Mouse (Mus musculus): ENCODE results near the gene Cyp3a13. TPM values are rescaled to one million over a fixed set of nuclear protein-coding genes. Genes with fewer than 3 reads are reported as not detected.
A peak's percentile ranks its signal among the peaks of the same experiment; 100 is the strongest.
"Not testable (repeated sequence)": the region's sequence is repeated elsewhere in the genome, so short reads cannot be mapped to it uniquely, and the experiment has no call there.

The Cyp3a13 gene
- polyA plus RNA-seq, 1 experiment from 2014 or later = not detected

DNA sequence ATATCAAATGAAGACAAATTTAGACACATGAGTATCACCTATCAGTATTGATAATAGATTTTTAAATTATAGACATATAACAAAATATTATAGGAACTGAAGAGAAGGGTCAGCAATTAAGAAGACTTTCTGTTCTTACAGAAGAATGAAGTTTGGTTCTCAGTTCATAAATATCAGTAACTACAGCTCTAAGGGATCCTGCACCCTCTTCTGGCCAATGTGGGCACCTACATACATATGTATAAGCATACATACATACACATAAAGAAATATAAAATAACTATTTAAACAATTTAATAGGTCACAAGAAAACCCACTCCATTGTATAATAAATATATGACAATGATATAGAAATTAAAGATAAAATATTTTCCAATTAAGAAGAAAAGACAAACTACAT lies 6.9 kb downstream of the Cyp3a13 start:
- H3K9me3 ChIP-seq (replicated peaks) = no peaks in the 10 kb centered on the region
- no peaks in the 10 kb centered on the region for H3K36me3 ChIP-seq
- H3K4me1 ChIP-seq = no peaks in the 10 kb centered on the region
- DNase-seq (ENCODE audit: low spot score) = no peak
- H3K4me3 ChIP-seq = no peak overlapping the region
- no peaks in the 10 kb centered on the region for H3K27me3 ChIP-seq (ENCODE audit: low read depth, poor library complexity, severe bottlenecking)
- H3K27ac ChIP-seq = no peak overlapping the region

DNA sequence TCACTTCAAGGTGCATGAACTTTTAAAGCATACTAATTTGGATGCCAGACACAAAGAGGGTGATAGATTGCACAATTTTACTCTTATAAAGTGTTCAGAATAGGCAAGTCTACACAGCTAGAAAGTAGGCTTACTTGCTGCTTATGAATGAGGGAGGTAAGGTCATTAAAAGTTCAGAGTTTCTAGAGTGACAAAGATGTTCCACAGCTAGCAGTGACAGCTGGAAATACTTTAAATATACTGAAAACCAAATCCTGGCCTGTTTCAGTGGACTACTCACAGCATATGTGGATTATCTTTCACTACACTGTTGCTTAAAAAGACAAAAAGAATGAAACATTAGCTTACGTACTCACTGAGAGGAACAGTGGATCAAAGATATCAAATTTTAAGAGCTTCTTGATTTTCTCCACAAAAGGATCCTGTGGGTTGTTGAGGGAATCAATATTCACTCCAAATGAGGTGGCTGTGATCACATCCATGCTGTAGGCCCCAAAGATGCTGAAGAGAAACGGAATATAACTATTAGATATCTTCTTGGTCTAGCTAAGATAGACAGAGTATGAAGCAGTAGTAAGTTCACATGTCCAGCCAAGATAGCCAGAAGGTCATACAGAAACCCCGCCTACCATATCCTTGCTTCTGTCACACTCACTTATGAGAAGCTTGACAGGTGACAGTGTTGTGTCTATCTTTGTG lies 11.7 kb downstream of the Cyp3a13 start:
- Histone ChIP-seq H3K27ac (no peak overlapping the region), H3K4me1 (no peaks in the 10 kb centered on the region), H3K4me3 (no peak overlapping the region), H3K36me3 (no peaks in the 10 kb centered on the region), H3K9me3 (replicated peaks) (no peaks in the 10 kb centered on the region), H3K27me3 (ENCODE audit: low read depth, poor library complexity, severe bottlenecking) (no peaks in the 10 kb centered on the region)
- no peak for DNase-seq (ENCODE audit: low spot score)
- WGBS = 91% methylated on average over 3 of the region's 3 CpGs

DNA sequence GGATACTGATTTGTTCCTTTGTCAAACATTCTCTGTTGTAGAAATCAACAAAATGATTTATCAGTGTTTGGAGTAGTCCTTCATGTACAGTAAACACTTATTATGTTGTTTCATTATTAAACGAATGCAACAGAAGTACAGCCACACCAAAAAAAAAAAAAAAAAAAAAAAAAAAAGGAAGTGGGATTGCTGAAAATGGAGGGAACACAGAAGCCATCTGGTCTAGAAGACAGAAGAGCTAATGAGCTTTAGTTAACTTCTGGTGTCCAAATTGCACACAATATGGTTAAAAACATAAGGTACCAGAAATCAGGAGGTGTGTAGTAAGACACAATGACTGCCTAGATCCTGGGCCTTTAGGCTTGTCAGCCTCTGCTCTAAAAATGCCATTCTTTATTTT lies 23.6 kb downstream of the Cyp3a13 start:
- H3K4me3 ChIP-seq = no peak overlapping the region
- WGBS = 73% methylated on average over 1 of the region's 1 CpGs
- H3K4me1 ChIP-seq = no peaks in the 10 kb centered on the region
- H3K9me3 ChIP-seq (replicated peaks) = no peaks in the 10 kb centered on the region
- no peaks in the 10 kb centered on the region for H3K27me3 ChIP-seq (ENCODE audit: low read depth, poor library complexity, severe bottlenecking)
- no peak for DNase-seq (ENCODE audit: low spot score)
- H3K27ac ChIP-seq = no peak overlapping the region
- H3K36me3 ChIP-seq = no peaks in the 10 kb centered on the region

DNA sequence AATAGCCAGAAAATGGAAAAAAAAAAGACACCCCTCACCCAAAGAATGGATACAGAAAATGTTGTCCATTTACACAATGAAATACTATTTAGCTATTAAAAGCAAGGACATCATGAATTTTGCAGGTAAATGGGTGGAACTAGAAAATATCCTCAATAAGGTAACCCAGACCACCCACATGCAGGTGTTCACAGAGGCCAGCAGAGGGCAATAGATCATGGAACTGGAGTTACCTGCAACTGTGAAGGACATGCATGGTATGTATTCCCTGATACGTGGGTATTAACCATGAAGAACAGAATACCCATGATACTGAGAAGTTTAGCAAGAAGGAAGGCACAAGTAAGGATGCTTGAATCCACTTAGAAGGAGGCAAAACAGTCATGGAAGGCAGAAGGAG lies 28.5 kb downstream of the Cyp3a13 start:
- Histone ChIP-seq H3K27ac (no peak overlapping the region), H3K36me3 (no peaks in the 10 kb centered on the region), H3K4me1 (no peaks in the 10 kb centered on the region), H3K9me3 (replicated peaks) (no peaks in the 10 kb centered on the region), H3K27me3 (ENCODE audit: low read depth, poor library complexity, severe bottlenecking) (no peaks in the 10 kb centered on the region), H3K4me3 (no peak overlapping the region)
- 65% methylated on average over 1 of the region's 1 CpGs for WGBS
- DNase-seq (ENCODE audit: low spot score) = no peak

DNA sequence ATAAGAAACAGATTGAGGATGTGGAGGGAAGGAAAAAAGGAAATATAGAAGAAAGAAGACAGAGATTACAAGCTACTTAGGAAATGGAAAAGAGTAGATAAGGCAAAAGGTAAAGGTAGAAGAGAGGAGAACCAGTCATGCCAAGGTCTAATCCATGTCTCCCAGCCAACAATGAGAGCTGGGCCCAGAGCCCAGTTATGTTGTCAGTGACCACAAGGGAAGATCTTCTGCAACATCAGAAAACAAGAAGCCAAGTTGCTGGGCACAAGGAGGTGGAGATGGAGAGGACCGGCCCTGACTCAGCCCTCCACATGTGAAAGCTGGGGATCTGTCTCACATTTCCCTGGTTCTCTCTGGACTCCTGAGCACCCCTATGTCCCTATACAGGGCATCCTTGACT lies 33.8 kb downstream of the Cyp3a13 start:
- no peaks in the 10 kb centered on the region for H3K36me3 ChIP-seq
- no peaks in the 10 kb centered on the region for H3K27me3 ChIP-seq (ENCODE audit: low read depth, poor library complexity, severe bottlenecking)
- H3K4me1 ChIP-seq = no peaks in the 10 kb centered on the region
- no peak overlapping the region for H3K27ac ChIP-seq
- WGBS = 89% methylated on average over 1 of the region's 1 CpGs
- H3K9me3 ChIP-seq (replicated peaks) = no peaks in the 10 kb centered on the region
- DNase-seq (ENCODE audit: low spot score) = no peak
- no peak overlapping the region for H3K4me3 ChIP-seq

DNA sequence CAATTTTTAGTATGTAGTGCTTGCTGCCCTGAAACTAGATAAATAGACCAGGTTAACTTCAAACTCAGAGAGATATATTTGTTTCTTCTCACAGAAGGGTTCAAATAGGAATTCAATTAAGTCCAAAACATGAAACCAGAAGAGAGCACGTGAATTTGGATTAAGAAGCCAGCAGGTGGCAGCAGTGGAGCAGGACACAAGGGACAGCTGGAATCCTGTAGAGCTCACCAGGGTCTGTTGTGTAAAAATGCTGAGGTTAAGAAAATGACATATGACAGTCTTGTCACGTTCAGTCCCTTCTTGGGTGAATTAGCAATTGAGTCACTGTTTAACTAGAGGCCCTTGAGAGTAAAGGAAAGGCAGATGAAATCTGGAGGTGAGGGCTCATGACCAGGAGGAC lies 35.5 kb downstream of the Cyp3a13 start:
- Histone ChIP-seq H3K27ac (no peak overlapping the region), H3K4me3 (no peak overlapping the region), H3K9me3 (replicated peaks) (no peaks in the 10 kb centered on the region), H3K36me3 (no peaks in the 10 kb centered on the region), H3K27me3 (ENCODE audit: low read depth, poor library complexity, severe bottlenecking) (no peaks in the 10 kb centered on the region), H3K4me1 (no peaks in the 10 kb centered on the region)
- WGBS = 24% methylated on average over 2 of the region's 2 CpGs
- DNase-seq (ENCODE audit: low spot score) = peak; percentile 44

DNA sequence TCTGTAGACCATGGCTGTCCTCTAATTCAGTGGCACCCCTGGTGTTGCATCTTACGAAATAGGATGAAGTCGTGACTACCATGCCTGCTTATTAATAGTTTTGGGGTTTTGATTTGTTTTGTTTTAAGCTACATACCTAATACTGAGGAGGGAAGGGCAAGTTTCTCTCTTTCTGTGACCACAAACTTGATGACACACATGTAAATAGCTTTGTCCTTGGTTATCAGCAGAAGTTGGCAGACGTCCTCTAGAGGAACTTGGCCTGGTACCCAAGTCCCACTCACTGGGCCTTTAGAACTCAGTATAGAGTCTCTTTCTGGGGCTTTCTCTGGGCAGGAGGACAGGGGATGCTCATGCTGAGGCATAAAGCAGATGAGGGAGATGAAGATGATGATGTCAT lies 38.1 kb downstream of the Cyp3a13 start:
- H3K27ac ChIP-seq = no peak overlapping the region
- 94% methylated on average over 3 of the region's 3 CpGs for WGBS
- no peaks in the 10 kb centered on the region for H3K27me3 ChIP-seq (ENCODE audit: low read depth, poor library complexity, severe bottlenecking)
- H3K4me1 ChIP-seq = no peaks in the 10 kb centered on the region
- no peak for DNase-seq (ENCODE audit: low spot score)
- H3K36me3 ChIP-seq = no peaks in the 10 kb centered on the region
- H3K4me3 ChIP-seq = no peak overlapping the region
- no peaks in the 10 kb centered on the region for H3K9me3 ChIP-seq (replicated peaks)

DNA sequence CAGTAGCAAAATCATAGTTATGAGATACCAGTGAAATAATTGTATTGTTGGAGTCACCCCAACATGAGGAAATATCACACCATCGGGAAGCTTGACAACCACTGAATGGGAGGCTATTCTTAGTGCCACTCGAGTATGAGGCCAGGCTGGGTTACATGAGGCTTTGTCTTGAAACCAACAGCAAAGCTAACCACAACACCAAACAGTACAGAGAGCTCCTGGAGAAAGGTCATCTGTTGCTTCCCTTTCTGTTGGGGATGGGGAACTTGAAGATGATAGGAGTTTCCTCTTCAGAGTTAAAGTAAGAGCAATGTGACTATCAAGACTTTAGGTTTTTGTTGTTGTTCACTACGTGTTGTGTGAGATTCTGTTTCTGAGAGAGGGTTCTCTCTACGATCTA lies 38.5 kb downstream of the Cyp3a13 start:
- no peaks in the 10 kb centered on the region for H3K4me1 ChIP-seq
- no peak for DNase-seq (ENCODE audit: low spot score)
- WGBS = 84% methylated on average over 4 of the region's 4 CpGs
- H3K9me3 ChIP-seq (replicated peaks) = no peaks in the 10 kb centered on the region
- no peak overlapping the region for H3K4me3 ChIP-seq
- no peaks in the 10 kb centered on the region for H3K27me3 ChIP-seq (ENCODE audit: low read depth, poor library complexity, severe bottlenecking)
- no peak overlapping the region for H3K27ac ChIP-seq
- no peaks in the 10 kb centered on the region for H3K36me3 ChIP-seq

- Histone ChIP-seq H3K4me3 (no peak overlapping the region), H3K27me3 (ENCODE audit: low read depth, poor library complexity, severe bottlenecking) (no peaks in the 10 kb centered on the region), H3K36me3 (no peaks in the 10 kb centered on the region), H3K9me3 (replicated peaks) (no peaks in the 10 kb centered on the region), H3K27ac (no peak overlapping the region), H3K4me1 (no peaks in the 10 kb centered on the region)
- 56% methylated on average over 2 of the region's 2 CpGs for WGBS
- no peak for DNase-seq (ENCODE audit: low spot score)
These were observed 43.6 kb downstream of the Cyp3a13 start for GRCm38 (mm10) chr5:137877860-137878259.

GRCm38 (mm10) chr5:137875054-137875453 lies 46.4 kb downstream of the Cyp3a13 start:
- H3K36me3 ChIP-seq = no peaks in the 10 kb centered on the region
- 91% methylated on average over 2 of the region's 2 CpGs for WGBS
- DNase-seq (ENCODE audit: low spot score) = no peak
- H3K27me3 ChIP-seq (ENCODE audit: low read depth, poor library complexity, severe bottlenecking) = no peaks in the 10 kb centered on the region
- no peak overlapping the region for H3K4me3 ChIP-seq
- H3K4me1 ChIP-seq = no peaks in the 10 kb centered on the region
- no peaks in the 10 kb centered on the region for H3K9me3 ChIP-seq (replicated peaks)
- H3K27ac ChIP-seq = no peak overlapping the region

DNA sequence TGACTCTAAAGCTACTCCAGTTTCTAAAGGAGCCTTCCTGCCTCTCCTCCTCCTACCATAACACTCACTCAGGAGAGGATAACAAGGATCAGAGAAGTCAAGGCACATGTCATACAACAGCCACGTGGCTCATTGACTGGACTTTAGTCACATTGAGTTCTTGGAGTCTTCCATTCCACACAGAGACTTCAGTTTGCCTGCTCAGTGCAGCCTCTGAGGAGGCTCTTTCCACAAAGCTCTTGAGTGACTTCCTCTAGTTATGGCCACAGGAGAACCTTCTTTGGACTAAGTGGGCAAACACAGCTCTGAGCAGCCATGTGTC lies 49.1 kb downstream of the Cyp3a13 start:
- H3K4me3 ChIP-seq; H3K4me1 ChIP-seq; DNase-seq (ENCODE audit: low spot score); H3K36me3 ChIP-seq; H3K27ac ChIP-seq; H3K27me3 ChIP-seq (ENCODE audit: low read depth, poor library complexity, severe bottlenecking); H3K9me3 ChIP-seq (replicated peaks): not testable (repeated sequence)
- 28% methylated on average over 1 of the region's 1 CpGs for WGBS

DNA sequence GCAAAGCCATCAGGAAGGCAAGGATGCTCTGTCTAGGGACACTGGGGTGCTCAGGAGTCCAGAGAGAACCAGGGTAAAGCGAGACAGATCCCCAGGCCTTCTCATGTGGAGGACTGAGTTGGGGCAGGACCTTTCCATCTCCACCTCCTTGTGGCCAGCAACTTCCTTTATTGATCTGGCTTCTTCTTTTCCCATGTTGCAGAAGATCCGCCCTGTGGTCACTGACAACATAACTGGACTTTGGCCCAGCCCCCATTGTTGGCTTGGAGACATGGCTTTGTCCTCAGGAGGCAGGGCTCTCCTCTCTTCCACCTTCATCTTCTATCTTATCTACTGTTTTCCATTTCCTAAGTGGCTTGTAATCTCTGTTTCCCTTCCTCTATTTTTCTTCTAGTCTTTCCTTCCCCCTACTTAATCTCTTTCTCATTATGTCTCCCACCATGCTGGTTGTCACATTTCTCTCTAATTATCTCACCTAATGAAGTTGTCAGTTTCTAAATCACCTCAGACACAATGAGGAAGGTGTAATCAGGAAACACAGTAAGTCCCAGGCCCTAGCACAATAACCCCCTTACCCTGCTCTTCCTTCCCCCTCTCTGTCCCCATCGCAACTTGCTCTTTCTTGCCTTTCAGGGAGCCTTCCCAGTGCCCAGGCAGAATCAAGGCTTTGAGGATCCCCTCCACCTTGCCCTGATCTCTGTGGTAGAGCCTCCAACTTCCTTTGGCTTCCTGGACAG lies 49.6 kb downstream of the Cyp3a13 start, which contains the start of gene Pilrb2:
TSS of gene Pilrb2 (minus strand) at position 172 of the 737 bp plus-strand sequence.
- H3K4me3 ChIP-seq; H3K27ac ChIP-seq; H3K36me3 ChIP-seq; H3K4me1 ChIP-seq; DNase-seq (ENCODE audit: low spot score); H3K9me3 ChIP-seq (replicated peaks); H3K27me3 ChIP-seq (ENCODE audit: low read depth, poor library complexity, severe bottlenecking): not testable (repeated sequence)
- WGBS = 65% methylated on average over 3 of the region's 3 CpGs

GRCm38 (mm10) chr5:137868600-137868999 lies 52.8 kb downstream of the Cyp3a13 start:
- H3K27me3 ChIP-seq (ENCODE audit: low read depth, poor library complexity, severe bottlenecking); H3K4me1 ChIP-seq; DNase-seq (ENCODE audit: low spot score); H3K36me3 ChIP-seq; H3K9me3 ChIP-seq (replicated peaks); H3K4me3 ChIP-seq; H3K27ac ChIP-seq: not testable (repeated sequence)
- 70% methylated on average over 2 of the region's 2 CpGs for WGBS

- H3K9me3 ChIP-seq (replicated peaks) = not testable (repeated sequence)
- 91% methylated on average over 1 of the region's 1 CpGs for WGBS
These were observed 57.4 kb downstream of the Cyp3a13 start for GRCm38 (mm10) chr5:137864008-137864407.

More at GRCm38 (mm10) chr5:137864008-137864407, 57.4 kb downstream of the Cyp3a13 start:
- not testable (repeated sequence) for H3K27me3 ChIP-seq (ENCODE audit: low read depth, poor library complexity, severe bottlenecking); DNase-seq (ENCODE audit: low spot score); H3K27ac ChIP-seq; H3K4me1 ChIP-seq; H3K4me3 ChIP-seq; H3K36me3 ChIP-seq
